Mouse (Mus musculus): ENCODE measurements around the gene Txk. TPM values are rescaled to one million over a fixed set of nuclear protein-coding genes. Genes with fewer than 3 reads are reported as not detected.

Txk gene
- total RNA-seq, 2 experiments from 2014 or later = 0.08 to 0.57 TPM

GRCm38 (mm10) chr5:72751056-72751758 is 1.4 kb downstream of the Txk start:
- no peak for ATAC-seq (replicated peaks; ENCODE audit: poor library complexity)

DNA sequence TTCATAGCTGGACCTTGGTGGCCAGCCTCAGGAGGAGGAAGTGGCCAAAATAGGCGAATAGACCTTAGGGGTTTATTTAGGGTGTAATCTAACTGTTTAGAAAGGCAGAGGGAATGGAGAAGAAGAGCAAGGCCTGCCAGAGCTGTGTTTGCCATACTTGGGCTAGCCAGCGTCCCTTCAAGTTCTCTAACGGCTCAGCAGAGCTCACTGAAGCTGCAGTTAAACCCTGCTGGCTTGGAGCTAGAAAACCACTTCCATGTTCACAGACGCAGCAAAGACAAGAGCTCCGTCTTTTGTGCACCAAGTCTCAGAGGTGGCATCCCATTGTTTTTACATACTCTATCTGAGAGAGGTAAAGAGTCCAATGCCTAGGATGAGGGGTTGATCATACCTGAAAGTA is 2.4 kb downstream of the Txk start:
- no peak for ATAC-seq (replicated peaks; ENCODE audit: poor library complexity)

DNA sequence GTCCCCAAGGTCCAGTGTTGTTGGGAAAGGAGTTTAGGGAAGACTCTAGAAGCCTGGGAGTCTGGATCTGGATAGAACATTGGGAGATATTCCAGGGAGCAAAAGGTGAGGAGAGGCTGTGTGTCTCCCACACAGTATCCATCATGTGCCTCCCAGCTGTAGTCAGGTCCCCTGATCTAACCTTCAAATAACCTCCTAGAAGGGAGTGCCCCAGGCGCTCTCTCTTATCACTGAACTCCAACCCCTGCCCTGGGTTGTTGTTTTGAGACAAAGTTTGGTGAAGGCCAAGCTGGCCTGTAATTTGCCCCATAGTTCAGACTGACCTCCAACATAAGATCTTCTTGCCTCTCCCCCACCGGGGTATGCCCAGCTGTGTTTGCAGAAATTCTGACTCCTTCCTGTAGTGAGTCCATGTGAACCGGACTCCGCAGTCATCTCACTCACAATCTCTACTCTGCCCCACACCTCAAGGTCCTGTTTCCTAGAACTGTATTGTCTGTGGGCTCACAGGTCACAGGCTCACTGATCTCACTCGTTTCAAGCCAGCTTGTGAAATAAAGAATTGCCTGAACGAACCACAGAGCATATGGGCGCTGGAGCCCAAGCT is 3.8 kb downstream of the Txk start:
- no peak for ATAC-seq (replicated peaks; ENCODE audit: poor library complexity)

GRCm38 (mm10) chr5:72747384-72747783 is 5.2 kb downstream of the Txk start:
- ATAC-seq (replicated peaks; ENCODE audit: poor library complexity) = no peak

DNA sequence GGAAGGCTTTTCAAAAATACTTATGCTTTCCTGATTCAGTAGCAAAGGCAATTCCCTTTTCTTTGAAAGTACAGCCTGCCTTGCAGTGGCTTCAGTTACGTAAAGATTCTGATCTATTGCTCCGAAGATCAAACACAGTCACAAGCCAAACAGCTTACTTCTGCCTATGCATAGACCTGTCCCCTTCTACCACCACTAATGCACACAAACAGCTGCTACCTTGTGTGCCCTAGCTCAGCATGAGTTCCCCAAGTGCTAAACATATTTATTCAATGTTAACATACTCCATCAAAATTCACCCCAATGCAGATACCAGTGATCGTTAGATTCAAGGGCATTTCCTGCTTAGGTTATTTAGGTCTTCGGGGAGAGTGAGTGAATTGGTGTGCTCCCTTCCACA is 6.1 kb downstream of the Txk start:
- no peak for ATAC-seq (replicated peaks; ENCODE audit: poor library complexity)

GRCm38 (mm10) chr5:72743103-72743502 is 9.5 kb downstream of the Txk start:
- no peak for ATAC-seq (replicated peaks; ENCODE audit: poor library complexity)

DNA sequence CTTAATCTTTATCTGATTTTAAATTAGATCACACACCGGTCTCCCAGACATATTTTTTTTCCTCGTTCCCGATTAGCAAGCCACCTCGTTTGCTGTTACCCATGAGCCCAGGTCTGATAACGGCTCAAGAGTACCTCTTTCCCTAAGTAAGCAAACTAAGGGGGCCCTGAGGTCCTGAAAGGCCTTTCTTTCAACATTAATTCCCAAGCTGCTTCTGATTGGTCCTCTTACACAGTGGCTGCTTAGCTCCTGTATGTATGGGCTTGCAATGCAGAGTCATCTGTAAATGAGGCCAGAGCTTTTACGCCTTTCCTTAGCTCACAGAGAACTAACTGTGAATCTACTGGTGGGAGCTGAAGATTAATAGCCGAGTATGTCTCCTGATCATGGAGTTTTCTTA is 15.7 kb downstream of the Txk start:
- no peak for ATAC-seq (replicated peaks; ENCODE audit: poor library complexity)

GRCm38 (mm10) chr5:72736437-72736836 is 16.1 kb downstream of the Txk start:
- peak; percentile 30 for ATAC-seq (replicated peaks; ENCODE audit: poor library complexity)

- 0 out of 2 replicates have a peak, but pooled peaks have one; percentile 23 for ATAC-seq (replicated peaks; ENCODE audit: poor library complexity)
Observed at GRCm38 (mm10) chr5:72735763-72736162, 16.8 kb downstream of the Txk start.

GRCm38 (mm10) chr5:72732885-72733284 is 19.7 kb downstream of the Txk start:
- no peak for ATAC-seq (replicated peaks; ENCODE audit: poor library complexity)

- peak; percentile 51; the same call in 1 of the 2 replicates for ATAC-seq (replicated peaks; ENCODE audit: poor library complexity)
Observed at GRCm38 (mm10) chr5:72725404-72725803, 27.2 kb downstream of the Txk start.

- peak; percentile 83 for ATAC-seq (replicated peaks; ENCODE audit: poor library complexity)
Observed at GRCm38 (mm10) chr5:72723429-72723828, 29.1 kb downstream of the Txk start.

DNA sequence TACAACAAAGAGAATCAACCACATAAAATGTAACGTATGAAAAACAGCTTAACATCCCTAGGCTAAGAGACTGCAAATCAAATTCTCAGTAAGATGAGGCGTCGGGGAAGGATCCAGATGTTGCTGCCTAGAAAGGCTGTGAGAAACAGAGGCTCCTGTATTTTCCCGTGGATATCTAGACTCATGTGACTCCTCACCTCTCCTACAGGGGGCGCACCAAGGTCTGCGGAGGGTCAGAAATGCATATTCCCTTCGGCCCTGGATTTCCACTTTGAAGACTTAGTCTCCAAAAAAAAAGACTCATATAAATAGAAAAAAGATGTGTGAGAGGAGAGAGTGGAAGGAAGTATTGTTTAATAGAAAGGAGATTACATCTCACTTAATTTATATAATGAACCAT is 32.0 kb downstream of the Txk start:
- ATAC-seq (replicated peaks; ENCODE audit: poor library complexity) = peak; percentile 60

GRCm38 (mm10) chr5:72710572-72711278 is 41.9 kb downstream of the Txk start:
- ATAC-seq (replicated peaks; ENCODE audit: poor library complexity) = peak; percentile 91

DNA sequence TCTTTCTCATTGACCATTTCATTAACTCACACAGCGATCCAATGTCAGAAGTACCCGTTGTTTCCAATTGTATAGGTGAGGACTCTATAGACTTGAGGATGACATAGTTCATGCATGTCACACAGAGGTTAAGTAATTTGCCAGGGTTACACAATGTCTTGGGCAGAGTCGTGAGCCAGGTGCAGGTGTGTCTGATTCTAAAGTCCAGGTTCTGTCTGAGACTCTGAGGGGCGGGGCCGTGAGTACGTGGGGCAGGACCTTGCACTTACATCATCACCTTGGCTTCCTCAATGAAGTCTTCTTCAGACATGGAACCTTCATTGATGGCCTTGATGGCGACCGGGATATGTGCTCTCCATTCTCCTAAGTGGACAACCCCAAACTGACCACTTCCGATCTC is 42.6 kb downstream of the Txk start:
- no peak for ATAC-seq (replicated peaks; ENCODE audit: poor library complexity)

GRCm38 (mm10) chr5:72709451-72709850 is 43.1 kb downstream of the Txk start:
- no peak for ATAC-seq (replicated peaks; ENCODE audit: poor library complexity)

- no peak for ATAC-seq (replicated peaks; ENCODE audit: poor library complexity)
Observed at GRCm38 (mm10) chr5:72706722-72707121, 45.9 kb downstream of the Txk start.

- ATAC-seq (replicated peaks; ENCODE audit: poor library complexity) = no peak
Observed at GRCm38 (mm10) chr5:72706095-72706494, 46.5 kb downstream of the Txk start.

DNA sequence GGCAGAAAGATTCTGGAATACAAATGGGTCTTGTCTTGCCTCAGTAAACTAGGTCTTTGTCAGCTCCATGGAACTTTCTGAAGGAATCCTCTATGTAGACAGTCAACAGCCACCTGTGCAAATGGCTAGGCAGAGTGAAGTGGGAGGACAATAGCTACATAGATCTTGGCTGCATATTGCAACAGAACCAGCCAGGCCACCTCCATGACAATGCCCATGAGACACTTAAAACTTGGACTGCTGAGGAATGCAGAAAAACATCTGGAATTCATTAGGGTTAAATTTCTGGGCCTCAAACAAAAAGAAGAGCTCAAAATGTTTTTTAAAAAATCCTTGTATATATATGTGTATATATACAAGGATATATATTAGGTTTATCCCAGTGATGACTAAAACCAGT is 50.4 kb downstream of the Txk start:
- ATAC-seq (replicated peaks; ENCODE audit: poor library complexity) = no peak

DNA sequence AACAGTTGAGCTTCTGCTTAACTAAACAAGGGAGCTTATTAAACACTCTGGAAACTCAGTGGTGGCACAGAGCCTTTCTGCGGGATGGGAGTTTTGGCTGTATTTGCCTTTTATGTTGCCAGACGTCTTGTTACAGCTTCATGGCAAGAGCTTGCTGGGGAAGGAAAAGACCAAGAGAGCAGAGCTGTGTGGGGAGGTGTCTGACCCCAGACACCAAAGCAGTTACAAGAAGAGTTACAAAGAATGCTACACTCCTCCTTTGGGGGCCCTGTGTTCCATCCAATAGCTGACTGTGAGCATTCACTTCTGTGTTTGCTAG is 53.1 kb downstream of the Txk start:
- ATAC-seq (replicated peaks; ENCODE audit: poor library complexity) = no peak

- no peak for ATAC-seq (replicated peaks; ENCODE audit: poor library complexity)
Observed at GRCm38 (mm10) chr5:72698818-72699499, 53.6 kb downstream of the Txk start.

DNA sequence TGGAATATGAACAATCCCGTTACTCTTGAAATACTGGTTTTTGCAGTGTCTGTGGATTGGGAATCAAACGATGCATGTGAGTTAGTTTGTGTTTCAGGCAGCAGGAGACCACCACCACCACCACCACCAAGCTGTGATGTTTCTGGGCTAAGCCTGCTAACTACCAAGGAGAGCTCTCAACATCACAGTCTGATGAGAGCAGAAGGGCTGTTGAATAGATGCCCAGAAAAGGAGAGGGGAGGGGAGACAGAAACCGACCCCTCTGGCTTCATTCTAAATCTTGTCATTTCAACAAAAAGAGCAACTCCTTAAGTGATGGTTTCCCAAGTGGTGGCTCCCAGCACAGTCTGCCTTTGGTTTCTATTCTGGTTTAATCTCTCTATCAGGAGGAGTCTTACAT is 54.2 kb downstream of the Txk start:
- ATAC-seq (replicated peaks; ENCODE audit: poor library complexity) = no peak
